Mouse (Mus musculus): ENCODE measurements around the gene Lrrc9.

GRCm38 (mm10) chr12:72441839-72442576 lies at the start of gene Lrrc9:
- TF ChIP-seq CTCF (IDR thresholded peaks at IDR 0.05 in 2 of 3, conservative IDR thresholded peaks at IDR 0.05 in 1 of 3; ENCODE audit: control insufficient read depth in 1 of 3, insufficient read depth in 1 of 3, low read depth in 2 of 3, low read length in 3 of 3, poor library complexity in 1 of 3, severe bottlenecking in 1 of 3) (no peak), EP300 (IDR thresholded peaks at IDR 0.05; ENCODE audit: low read depth in 1 of 2, low read length in 2 of 2) (no peak)
